Mouse (Mus musculus) cerebellum, postnatal 10 days (tissue): Measurements from ENCODE around the gene Casp8.
"Not testable (repeated sequence)": the region's sequence is repeated elsewhere in the genome, so short reads cannot be mapped to it uniquely, and the experiment has no call there.

ENCODE experiments used
- DNase-seq, 2 experiments: peaks; one replicate each; pipeline ENCODE4 v3.0.0; 2021; ENCODE audit warnings: mixed read lengths in 2 of 2

Casp8 gene

GRCm38 (mm10) chr1:58801558-58802285 lies 6.5 kb downstream of the Casp8 start:
- no peak for DNase-seq

- DNase-seq = peak in 1 of 2 experiments; percentile 22
Observed at GRCm38 (mm10) chr1:58802322-58803273, 7.4 kb downstream of the Casp8 start.

- DNase-seq = no peak
Observed at GRCm38 (mm10) chr1:58803531-58803930, 8.4 kb downstream of the Casp8 start.

- DNase-seq = no peak
Observed at GRCm38 (mm10) chr1:58806651-58807050, 11.5 kb downstream of the Casp8 start.

GRCm38 (mm10) chr1:58826319-58826718 lies 31.1 kb downstream of the Casp8 start:
- no peak for DNase-seq

GRCm38 (mm10) chr1:58830741-58831140 lies 35.6 kb downstream of the Casp8 start:
- DNase-seq = no peak

GRCm38 (mm10) chr1:58832198-58832597 lies 37.0 kb downstream of the Casp8 start:
- DNase-seq = no peak

GRCm38 (mm10) chr1:58856811-58857210 lies 61.6 kb downstream of the Casp8 start:
- DNase-seq = not testable (repeated sequence)

GRCm38 (mm10) chr1:58859131-58859530 lies 64.0 kb downstream of the Casp8 start:
- DNase-seq = not testable (repeated sequence)

GRCm38 (mm10) chr1:58859738-58860365 lies 64.7 kb downstream of the Casp8 start:
- DNase-seq = not testable (repeated sequence)

GRCm38 (mm10) chr1:58860586-58860985 lies 65.4 kb downstream of the Casp8 start:
- not testable (repeated sequence) for DNase-seq

GRCm38 (mm10) chr1:58876500-58876899 lies 81.3 kb downstream of the Casp8 start:
- peak; percentile 11 to 16 for DNase-seq

- not testable (repeated sequence) for DNase-seq
Observed at GRCm38 (mm10) chr1:58879291-58879690, 84.1 kb downstream of the Casp8 start.

GRCm38 (mm10) chr1:58883279-58883678 lies 88.1 kb downstream of the Casp8 start:
- DNase-seq = not testable (repeated sequence)

- no peak for DNase-seq
Observed at GRCm38 (mm10) chr1:58885646-58886045, 90.5 kb downstream of the Casp8 start.

GRCm38 (mm10) chr1:58889826-58890546 lies 94.8 kb downstream of the Casp8 start:
- DNase-seq = no peak

GRCm38 (mm10) chr1:58890697-58891290 lies 95.6 kb downstream of the Casp8 start:
- DNase-seq = not testable (repeated sequence)

- DNase-seq = not testable (repeated sequence)
Observed at GRCm38 (mm10) chr1:58891481-58892170, 96.5 kb downstream of the Casp8 start.

- DNase-seq = not testable (repeated sequence)
Observed at GRCm38 (mm10) chr1:58892386-58892785, 97.2 kb downstream of the Casp8 start.
